Mouse (Mus musculus): ENCODE results near the gene Itgax. TPM values are rescaled to one million over a fixed set of nuclear protein-coding genes. Genes with fewer than 3 reads are reported as not detected.

The Itgax gene
- polyA plus RNA-seq, 1 experiment from 2014 or later: 0.06 TPM

DNA sequence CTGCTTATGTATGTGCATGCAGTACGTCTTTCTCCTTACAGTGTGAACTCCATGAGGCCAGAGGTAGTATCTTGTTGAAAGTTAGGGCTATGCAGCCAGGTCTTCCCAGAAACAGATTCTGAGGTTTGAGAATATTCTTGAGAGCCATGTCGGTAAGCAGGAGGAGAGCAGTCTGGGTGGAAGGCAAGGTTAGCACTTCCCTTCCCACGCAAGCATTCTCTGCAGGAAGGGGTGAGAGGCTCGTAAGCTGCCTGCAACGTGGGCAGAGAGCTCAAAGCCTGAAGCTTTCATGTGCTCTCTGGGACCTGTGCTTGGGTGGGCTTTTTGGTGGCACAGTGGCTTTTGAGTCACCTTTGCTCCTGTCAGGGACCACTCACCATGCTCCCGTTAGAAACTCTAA lies 51.2 kb downstream of the Itgax start:
- no peak for DNase-seq (ENCODE audit: low spot score)
- Histone ChIP-seq H3K4me3 (ENCODE audit: low read depth, low read length) (no peak overlapping the region), H3K4me2 (ENCODE audit: low read length) (no peak overlapping the region), H3K27ac (ENCODE audit: low read depth, low read length) (no peak overlapping the region), H3K9me3 (replicated peaks; ENCODE audit: control insufficient read depth, low read length) (no peaks in the 10 kb centered on the region), H3K9ac (ENCODE audit: low read length) (no peak overlapping the region), H3K27me3 (replicated peaks; ENCODE audit: control insufficient read depth, insufficient read depth, low read length) (no peaks in the 10 kb centered on the region), H3K4me1 (ENCODE audit: control insufficient read depth, insufficient read depth, low read length) (no peaks in the 10 kb centered on the region), H3K36me3 (ENCODE audit: control insufficient read depth, insufficient read depth, low read length) (no peaks in the 10 kb centered on the region)
- ATAC-seq: no peak
- 82% methylated on average over 6 of the region's 6 CpGs for WGBS

DNA sequence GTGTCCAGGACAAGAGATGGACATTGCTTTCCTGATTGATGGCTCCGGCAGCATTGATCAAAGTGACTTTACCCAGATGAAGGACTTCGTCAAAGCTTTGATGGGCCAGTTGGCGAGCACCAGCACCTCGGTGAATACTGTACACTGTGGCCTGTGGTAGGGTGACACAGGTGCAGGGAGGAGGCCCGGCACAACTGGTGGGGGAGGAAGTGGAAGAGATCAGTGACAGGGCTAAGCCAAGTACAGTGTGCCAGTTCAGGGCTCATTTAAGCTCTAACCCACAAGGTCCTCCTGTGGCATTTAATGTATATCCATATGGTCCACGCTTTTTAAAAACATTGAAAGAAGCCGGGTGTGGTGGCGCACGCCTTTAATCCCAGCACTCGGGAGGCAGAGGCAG lies 52.3 kb downstream of the Itgax start:
- H3K27ac ChIP-seq (ENCODE audit: low read depth, low read length): no peak overlapping the region
- no peaks in the 10 kb centered on the region for H3K9me3 ChIP-seq (replicated peaks; ENCODE audit: control insufficient read depth, low read length)
- no peak overlapping the region for H3K9ac ChIP-seq (ENCODE audit: low read length)
- H3K4me2 ChIP-seq (ENCODE audit: low read length): no peak overlapping the region
- H3K4me1 ChIP-seq (ENCODE audit: control insufficient read depth, insufficient read depth, low read length): no peaks in the 10 kb centered on the region
- no peak for ATAC-seq
- H3K4me3 ChIP-seq (ENCODE audit: low read depth, low read length): no peak overlapping the region
- WGBS: 91% methylated on average over 10 of the region's 10 CpGs
- no peak for DNase-seq (ENCODE audit: low spot score)
- no peaks in the 10 kb centered on the region for H3K36me3 ChIP-seq (ENCODE audit: control insufficient read depth, insufficient read depth, low read length)
- H3K27me3 ChIP-seq (replicated peaks; ENCODE audit: control insufficient read depth, insufficient read depth, low read length): no peaks in the 10 kb centered on the region

Other genes with a start within 250 kb of the Itgax start
- gene Prss53, start 238.6 kb upstream of the Itgax start, polyA plus RNA-seq (2014; fragmentation: Nextera tagmentation; extraction: Ambion mirVana): 0.61 and 0.63 TPM in 2 replicates
- not detected in 2 replicates for gene Gm21974, start 234.1 kb upstream of the Itgax start, polyA plus RNA-seq (2014; fragmentation: Nextera tagmentation; extraction: Ambion mirVana)
- 61.5 and 69.9 TPM in 2 replicates for gene Vkorc1, start 233.9 kb upstream of the Itgax start, polyA plus RNA-seq (2014; fragmentation: Nextera tagmentation; extraction: Ambion mirVana)
- 108 and 131 TPM in 2 replicates for gene Bckdk, start 225.5 kb upstream of the Itgax start, polyA plus RNA-seq (2014; fragmentation: Nextera tagmentation; extraction: Ambion mirVana)
- 51.1 and 56.7 TPM in 2 replicates for gene Kat8, start 217.0 kb upstream of the Itgax start, polyA plus RNA-seq (2014; fragmentation: Nextera tagmentation; extraction: Ambion mirVana)
- 0.17 TPM in 1 of 2 replicates, not detected in the other for gene Prss8, start 199.4 kb upstream of the Itgax start, polyA plus RNA-seq (2014; fragmentation: Nextera tagmentation; extraction: Ambion mirVana)
- 12.3 and 12.9 TPM in 2 replicates for gene Prss36, start 182.8 kb upstream of the Itgax start, polyA plus RNA-seq (2014; fragmentation: Nextera tagmentation; extraction: Ambion mirVana)
- 55.9 and 60.1 TPM in 2 replicates for gene Fus, start 162.1 kb upstream of the Itgax start, polyA plus RNA-seq (2014; fragmentation: Nextera tagmentation; extraction: Ambion mirVana)
- gene Pycard, start 135.7 kb upstream of the Itgax start, polyA plus RNA-seq (2014; fragmentation: Nextera tagmentation; extraction: Ambion mirVana): 7.1 and 11.5 TPM in 2 replicates
- gene Trim72, start 125.6 kb upstream of the Itgax start, polyA plus RNA-seq (2014; fragmentation: Nextera tagmentation; extraction: Ambion mirVana): not detected in 2 replicates
- gene Itgam, start 66.9 kb upstream of the Itgax start, polyA plus RNA-seq (2014; fragmentation: Nextera tagmentation; extraction: Ambion mirVana): 0.22 and 0.41 TPM in 2 replicates
- gene Gm49368, start 66.9 kb upstream of the Itgax start, polyA plus RNA-seq (2014; fragmentation: Nextera tagmentation; extraction: Ambion mirVana): not detected in 2 replicates
- not detected in 2 replicates for gene Itgad, start 24.8 kb downstream of the Itgax start, polyA plus RNA-seq (2014; fragmentation: Nextera tagmentation; extraction: Ambion mirVana)
- gene Cox6a2, start 76.8 kb downstream of the Itgax start, polyA plus RNA-seq (2014; fragmentation: Nextera tagmentation; extraction: Ambion mirVana): 0.27 TPM in 1 of 2 replicates, not detected in the other
- gene Armc5, start 107.8 kb downstream of the Itgax start, polyA plus RNA-seq (2014; fragmentation: Nextera tagmentation; extraction: Ambion mirVana): 5.7 and 6.6 TPM in 2 replicates
- 8.3 and 9.0 TPM in 2 replicates for gene 9130023H24Rik, start 108.5 kb downstream of the Itgax start, polyA plus RNA-seq (2014; fragmentation: Nextera tagmentation; extraction: Ambion mirVana)
- 12.4 and 17.6 TPM in 2 replicates for gene Tgfb1i1, start 117.3 kb downstream of the Itgax start, polyA plus RNA-seq (2014; fragmentation: Nextera tagmentation; extraction: Ambion mirVana)
- gene Slc5a2, start 136.1 kb downstream of the Itgax start, polyA plus RNA-seq (2014; fragmentation: Nextera tagmentation; extraction: Ambion mirVana): not detected in 2 replicates
- 9.9 and 11.3 TPM in 2 replicates for gene BC017158, start 168.6 kb downstream of the Itgax start, polyA plus RNA-seq (2014; fragmentation: Nextera tagmentation; extraction: Ambion mirVana)